Comparison of ENCODE assay signal across 10 mouse cellular contexts in genomic region chr8:106400181-106400580, GRCm38 (mm10). TPM values are rescaled to one million over a fixed set of nuclear protein-coding genes. Genes with fewer than 3 reads are reported as not detected.
DNase-seq lines count a peak whose midpoint lies in the region; ATAC-seq and TF ChIP-seq lines count a peak whose summit lies in the region.
"Had no signal": no experiment of that assay in that cellular context is flagged by ENCODE, and none has a peak within 500 bp of the region (broad histone marks: within the 10 kb centered on the region; RNA-seq: fewer than 3 reads in every experiment).

No protein-coding gene starts in this region.

- peak overlapping the region; percentile 0; the same call in 1 of the 2 replicates for H3K4me2 ChIP-seq in heart, postnatal 0 days (ENCODE audit: low read depth, low read length)
- no peak overlapping the region for H3K4me2 ChIP-seq in lung, postnatal 0 days (replicated peaks; ENCODE audit: low read depth, low read length)
- no peak overlapping the region for H3K4me2 ChIP-seq in embryonic facial prominence, embryonic 14.5 days (ENCODE audit: low read depth, low read length)
- no peak overlapping the region for H3K4me2 ChIP-seq in stomach, embryonic 16.5 days (ENCODE audit: low read depth, low read length)
- H3K4me2 ChIP-seq: liver, embryonic 12.5 days had no signal

- H3K36me3 ChIP-seq in heart, postnatal 0 days (replicated peaks; ENCODE audit: control insufficient read depth, insufficient read depth, low read length) = no peaks in the 10 kb centered on the region
- H3K36me3 ChIP-seq in lung, postnatal 0 days (ENCODE audit: insufficient read depth, low read length) = no peaks in the 10 kb centered on the region
- no peaks in the 10 kb centered on the region for H3K36me3 ChIP-seq in embryonic facial prominence, embryonic 14.5 days (ENCODE audit: control insufficient read depth, insufficient read depth, low read length)
- H3K36me3 ChIP-seq in stomach, embryonic 16.5 days (ENCODE audit: control insufficient read depth, insufficient read depth, low read length) = no peaks in the 10 kb centered on the region
- H3K36me3 ChIP-seq: liver, embryonic 12.5 days had no signal

- H3K4me1 ChIP-seq in heart, postnatal 0 days (ENCODE audit: control insufficient read depth, insufficient read depth) = peaks cover 10% of the 10 kb centered on the region; the same call in 1 of the 2 replicates
- H3K4me1 ChIP-seq in lung, postnatal 0 days (ENCODE audit: insufficient read depth, low read depth, low read length) = peaks cover 5% of the 10 kb centered on the region
- H3K4me1 ChIP-seq in embryonic facial prominence, embryonic 14.5 days (ENCODE audit: control insufficient read depth, insufficient read depth, low read length) = peaks cover 24% of the 10 kb centered on the region
- H3K4me1 ChIP-seq in stomach, embryonic 16.5 days (ENCODE audit: control insufficient read depth, insufficient read depth, low read length) = peaks cover 15% of the 10 kb centered on the region

- no peak for ATAC-seq in heart, postnatal 0 days (ENCODE audit: insufficient read depth, low read depth)
- ATAC-seq in lung, postnatal 0 days = peak; percentile 30
- peak; percentile 2; the same call in 1 of the 2 replicates for ATAC-seq in embryonic facial prominence, embryonic 14.5 days (ENCODE audit: low read depth)
- no peak for ATAC-seq in stomach, embryonic 16.5 days (ENCODE audit: insufficient read depth, low FRiP score)
- ATAC-seq: liver, embryonic 12.5 days had no signal

- DNase-seq in heart, postnatal 0 days (ENCODE audit: low spot score) = no peak
- no peak for DNase-seq in heart, postnatal 4 days
- peak; percentile 14 for DNase-seq in lung, postnatal 0 days (ENCODE audit: low spot score)
- no peak for DNase-seq in lung, postnatal 14 days
- DNase-seq in embryonic facial prominence, embryonic 14.5 days (ENCODE audit: low spot score) = peak; percentile 39
- DNase-seq in left cerebral cortex, postnatal 14 days (ENCODE audit: low spot score in 2 of 2) = no peak
- DNase-seq: layer of hippocampus, adult 9-11 months; spleen, adult 18-20 months had no signal

- no peak for TF ChIP-seq EP300 in heart, postnatal 0 days (IDR thresholded peaks at IDR 0.05; ENCODE audit: low read depth)
- TF ChIP-seq EP300 in lung, postnatal 0 days (IDR thresholded peaks at IDR 0.05) = no peak

- H3K9ac ChIP-seq in heart, postnatal 0 days (replicated peaks; ENCODE audit: low read depth, low read length) = no peak overlapping the region
- H3K9ac ChIP-seq in lung, postnatal 0 days (replicated peaks; ENCODE audit: low read depth) = no peak overlapping the region
- peak overlapping the region; percentile 28; the same call in 1 of the 2 replicates for H3K9ac ChIP-seq in embryonic facial prominence, embryonic 14.5 days (ENCODE audit: low read depth, low read length)
- no peak overlapping the region for H3K9ac ChIP-seq in stomach, embryonic 16.5 days (ENCODE audit: low read length)
- H3K9ac ChIP-seq: liver, embryonic 12.5 days had no signal

- TF ChIP-seq CTCF in heart, postnatal 0 days (IDR thresholded peaks at IDR 0.05; ENCODE audit: low read depth) = no peak
- no peak for TF ChIP-seq CTCF in lung, postnatal 0 days (IDR thresholded peaks at IDR 0.05)

- intact Hi-C loops in left cerebral cortex, postnatal 14 days (cut with DNase I) = loop anchor here (5.0 to 10.0 kb wide), 3 partner anchors 63 to 235 kb away; partner anchors contain the start of genes Slc7a6 and Smpd3

- H3K9me3 ChIP-seq in heart, postnatal 0 days (replicated peaks; ENCODE audit: control insufficient read depth, low read length) = no peaks in the 10 kb centered on the region
- H3K9me3 ChIP-seq in lung, postnatal 0 days (ENCODE audit: low read length) = no peaks in the 10 kb centered on the region
- H3K9me3 ChIP-seq in embryonic facial prominence, embryonic 14.5 days (ENCODE audit: control insufficient read depth, low read length) = no peaks in the 10 kb centered on the region
- no peaks in the 10 kb centered on the region for H3K9me3 ChIP-seq in stomach, embryonic 16.5 days (replicated peaks; ENCODE audit: control insufficient read depth, low read length)
- H3K9me3 ChIP-seq: liver, embryonic 12.5 days had no signal

- no peaks in the 10 kb centered on the region for H3K27me3 ChIP-seq in heart, postnatal 0 days (ENCODE audit: control insufficient read depth, insufficient read depth, low read length)
- H3K27me3 ChIP-seq in lung, postnatal 0 days (replicated peaks; ENCODE audit: insufficient read depth, low read length) = no peaks in the 10 kb centered on the region
- no peaks in the 10 kb centered on the region for H3K27me3 ChIP-seq in embryonic facial prominence, embryonic 14.5 days (replicated peaks; ENCODE audit: control insufficient read depth, insufficient read depth, low read length)
- H3K27me3 ChIP-seq in stomach, embryonic 16.5 days (ENCODE audit: control insufficient read depth, insufficient read depth, low read length) = no peaks in the 10 kb centered on the region

- H3K4me3 ChIP-seq in heart, postnatal 0 days (ENCODE audit: low read depth, low read length) = no peak overlapping the region
- H3K4me3 ChIP-seq in lung, postnatal 0 days (ENCODE audit: low read depth, low read length) = no peak overlapping the region
- no peak overlapping the region for H3K4me3 ChIP-seq in embryonic facial prominence, embryonic 14.5 days (ENCODE audit: low read depth, low read length)
- H3K4me3 ChIP-seq in stomach, embryonic 16.5 days (replicated peaks; ENCODE audit: low read length) = no peak overlapping the region
- H3K4me3 ChIP-seq: liver, embryonic 12.5 days had no signal

- peak overlapping the region; percentile 83 for H3K27ac ChIP-seq in heart, postnatal 0 days (ENCODE audit: low read depth)
- H3K27ac ChIP-seq in lung, postnatal 0 days (ENCODE audit: low read length) = peak overlapping the region; percentile 32; the same call in 1 of the 2 replicates
- H3K27ac ChIP-seq in embryonic facial prominence, embryonic 14.5 days (replicated peaks; ENCODE audit: low read depth, low read length) = peak overlapping the region; percentile 80
- H3K27ac ChIP-seq in stomach, embryonic 16.5 days (ENCODE audit: low read length) = peak overlapping the region; percentile 79
- H3K27ac ChIP-seq: liver, embryonic 12.5 days had no signal

- 34% methylated on average over 5 of the region's 5 CpGs for WGBS in heart, postnatal 0 days
- 39% methylated on average over 5 of the region's 5 CpGs for WGBS in lung, postnatal 0 days
- 33% methylated on average over 5 of the region's 5 CpGs for WGBS in embryonic facial prominence, embryonic 14.5 days
- 27% methylated on average over 5 of the region's 5 CpGs for WGBS in stomach, embryonic 16.5 days

RNA-seq across cellular contexts. Expression of gene Zfp90, which starts 14.9 kb away (rescaled TPM):
- 8.7 and 11.5 TPM in 2 replicates for total RNA-seq in heart, postnatal 0 days (2014; rRNA removed; ENCODE audit: low replicate concordance)
- polyA plus RNA-seq in heart, postnatal 0 days (2015; fragmentation: Nextera tagmentation; extraction: Ambion mirVana) = 8.2 and 10.7 TPM in 2 replicates
- 10 to 100 TPM; 12.4 to 13.1 TPM for total RNA-seq in heart, postnatal 4 days (2021)
- 8.8 and 9.9 TPM in 2 replicates for polyA plus RNA-seq in lung, postnatal 0 days (2015; fragmentation: Nextera tagmentation; extraction: Ambion mirVana)
- 18.4 and 22.9 TPM in 2 replicates for polyA plus RNA-seq in embryonic facial prominence, embryonic 14.5 days (2014; fragmentation: Nextera tagmentation; extraction: Ambion mirVana)
- polyA plus RNA-seq in stomach, embryonic 16.5 days (2015; fragmentation: Nextera tagmentation; extraction: Ambion mirVana) = 15.3 and 18.1 TPM in 2 replicates
- total RNA-seq in left cerebral cortex, postnatal 14 days (2021) = 10 to 100 TPM; 11.8 to 12.8 TPM

Comparison
In these comparisons a context has a peak if more than half of its experiments do, and no peak if none do; other contexts are left out.
1. DNase-seq: peak in lung, postnatal 0 days (single experiment) and embryonic facial prominence, embryonic 14.5 days (single experiment); none in heart, postnatal 0 days (single experiment), heart, postnatal 4 days (single experiment), lung, postnatal 14 days (single experiment) and left cerebral cortex, postnatal 14 days (0 of 2).
2. ATAC-seq: peak in lung, postnatal 0 days (single experiment) and embryonic facial prominence, embryonic 14.5 days (single experiment); none in heart, postnatal 0 days (single experiment) and stomach, embryonic 16.5 days (single experiment).
3. H3K27ac ChIP-seq: peak in every context shown above with its lines; median percentile 83 in heart, postnatal 0 days; 80 in embryonic facial prominence, embryonic 14.5 days; 79 in stomach, embryonic 16.5 days; 32 in lung, postnatal 0 days.